In genomic region chr6:48909229-48909628, GRCm38 (mm10) we compare ENCODE assay signal across 26 mouse cellular contexts. TPM values are rescaled to one million over a fixed set of nuclear protein-coding genes. Genes with fewer than 3 reads are reported as not detected.
"Had no signal": no experiment of that assay in that cellular context is flagged by ENCODE, and none has a peak within 500 bp of the region (broad histone marks: within the 10 kb centered on the region; RNA-seq: fewer than 3 reads in every experiment).

No protein-coding gene starts in this region.

- ATAC-seq: liver, postnatal 0 days; lung, postnatal 0 days; midbrain, embryonic 13.5 days; midbrain, embryonic 15.5 days had no signal

- H3K27me3 ChIP-seq: liver, embryonic 15.5 days; lung, embryonic 15.5 days; midbrain, embryonic 13.5 days; midbrain, embryonic 15.5 days; neural tube, embryonic 13.5 days; neural tube, embryonic 15.5 days; stomach, embryonic 15.5 days had no signal

- H3K4me3 ChIP-seq: liver, embryonic 15.5 days; lung, embryonic 15.5 days; megakaryocyte, embryonic 14.5 days; midbrain, embryonic 13.5 days; midbrain, embryonic 15.5 days; myocyte; neural tube, embryonic 13.5 days; neural tube, embryonic 15.5 days; stomach, embryonic 15.5 days had no signal

- H3K4me2 ChIP-seq: liver, embryonic 15.5 days; lung, embryonic 15.5 days; midbrain, embryonic 11.5 days; midbrain, embryonic 13.5 days; midbrain, embryonic 15.5 days; neural tube, embryonic 13.5 days; neural tube, embryonic 15.5 days; stomach, embryonic 15.5 days had no signal

- H3K27ac ChIP-seq: liver, embryonic 15.5 days; lung, embryonic 15.5 days; macrophage; midbrain, embryonic 13.5 days; midbrain, embryonic 15.5 days; neural tube, embryonic 13.5 days; neural tube, embryonic 15.5 days; stomach, embryonic 15.5 days; stomach, postnatal 0 days had no signal

- H3K9ac ChIP-seq: liver, embryonic 15.5 days; liver, postnatal 0 days; lung, embryonic 15.5 days; midbrain, embryonic 13.5 days; midbrain, embryonic 15.5 days; neural tube, embryonic 13.5 days; neural tube, embryonic 15.5 days; stomach, embryonic 15.5 days had no signal

- H3K4me1 ChIP-seq: liver, embryonic 15.5 days; lung, embryonic 15.5 days; midbrain, embryonic 13.5 days; midbrain, embryonic 15.5 days; neural tube, embryonic 13.5 days; neural tube, embryonic 15.5 days; stomach, embryonic 15.5 days had no signal

- DNase-seq: liver, postnatal 0 days; lung, adult 2 months; lung, postnatal 14 days; lung, postnatal 36 days; retina, postnatal 1 day; right cerebral cortex, adult 18-20 months; right cerebral cortex, postnatal 25 days; right cerebral cortex, postnatal 4 days; thymus, adult 2 months; thymus, postnatal 25 days had no signal

- H3K9me3 ChIP-seq: liver, embryonic 15.5 days; lung, embryonic 15.5 days; megakaryocyte, embryonic 14.5 days; midbrain, embryonic 13.5 days; midbrain, embryonic 15.5 days; neural tube, embryonic 13.5 days; neural tube, embryonic 15.5 days; stomach, embryonic 15.5 days had no signal

- H3K36me3 ChIP-seq: liver, embryonic 15.5 days; lung, embryonic 15.5 days; midbrain, embryonic 13.5 days; midbrain, embryonic 15.5 days; neural tube, embryonic 13.5 days; neural tube, embryonic 15.5 days; stomach, embryonic 15.5 days had no signal

RNA-seq across cellular contexts. Expression of gene 1600015I10Rik, which starts 20.5 kb away (rescaled TPM):
- polyA plus RNA-seq: liver, embryonic 15.5 days; liver, postnatal 0 days; lung, adult 2 months; lung, embryonic 15.5 days; lung, postnatal 0 days; macrophage; midbrain, embryonic 11.5 days; midbrain, embryonic 13.5 days; midbrain, embryonic 15.5 days; myocyte; neural tube, embryonic 11.5 days; neural tube, embryonic 13.5 days; neural tube, embryonic 15.5 days; spleen, adult 2 months; stomach, embryonic 15.5 days; stomach, postnatal 0 days; testis, adult 2 months had no signal

RNA-seq across cellular contexts. Expression of gene Aoc1, which starts 36.5 kb away (rescaled TPM):
- polyA plus RNA-seq: liver, embryonic 15.5 days; macrophage; midbrain, embryonic 11.5 days; midbrain, embryonic 13.5 days; midbrain, embryonic 15.5 days; myocyte; neural tube, embryonic 11.5 days; neural tube, embryonic 13.5 days; neural tube, embryonic 15.5 days; stomach, postnatal 0 days had no signal
